Mouse (Mus musculus) frontal cortex, postnatal 36 days (tissue): ENCODE results near the gene Ppp4r2.
"Not testable (repeated sequence)": the region's sequence is repeated elsewhere in the genome, so short reads cannot be mapped to it uniquely, and the experiment has no call there.

ENCODE experiments used
- DNase-seq, 2 experiments: peaks; one replicate each; pipeline ENCODE4 v3.0.0; 2022; ENCODE audit warnings: low spot score in 2 of 2

The Ppp4r2 gene

GRCm38 (mm10) chr6:100831188-100831587 lies 2.2 kb upstream of the Ppp4r2 start:
- no peak for DNase-seq

DNA sequence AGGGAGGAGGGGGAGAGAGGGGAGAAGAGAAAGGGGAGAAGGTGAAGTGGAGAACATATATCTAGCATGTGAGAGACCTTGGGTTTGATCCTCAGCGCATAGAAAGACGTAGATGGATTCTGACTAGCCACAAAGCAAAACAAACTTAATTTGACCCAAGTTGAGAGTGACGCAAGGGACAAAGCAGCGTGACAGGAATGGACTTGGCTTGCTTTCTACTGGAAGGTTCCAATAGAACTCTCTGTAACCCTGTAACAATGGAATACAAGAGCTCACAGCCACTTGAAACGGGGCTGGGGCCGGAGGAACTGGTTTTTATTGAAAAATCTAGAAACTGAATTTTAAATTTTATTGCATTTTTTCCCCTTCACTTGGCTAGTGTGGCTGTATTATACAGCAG lies 1.7 kb upstream of the Ppp4r2 start:
- no peak for DNase-seq

- peak; percentile 56 to 61 for DNase-seq
These were observed 524 bp downstream of the Ppp4r2 start for GRCm38 (mm10) chr6:100833811-100834481.

GRCm38 (mm10) chr6:100834489-100835160 lies 1.2 kb downstream of the Ppp4r2 start:
- DNase-seq: no peak

GRCm38 (mm10) chr6:100845058-100845457 lies 11.6 kb downstream of the Ppp4r2 start:
- DNase-seq: no peak

DNA sequence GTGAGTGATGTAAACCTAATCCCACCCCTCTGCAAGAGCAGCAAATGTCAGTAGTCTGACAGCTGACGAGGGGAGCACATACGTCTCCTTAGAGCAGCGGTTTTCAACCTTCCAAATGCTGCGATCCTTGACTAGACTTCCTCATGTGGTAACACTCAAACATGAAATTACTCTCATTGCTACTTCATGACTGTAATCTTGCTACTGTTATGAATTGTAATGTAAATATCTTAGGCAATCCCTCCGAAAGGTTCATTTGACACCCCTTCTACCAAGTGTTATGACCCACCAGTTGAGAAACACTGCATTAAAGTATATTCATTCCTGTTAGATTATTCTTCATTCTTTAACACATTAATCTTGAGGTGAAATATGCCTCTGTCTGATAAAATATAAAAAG lies 13.8 kb downstream of the Ppp4r2 start:
- no peak for DNase-seq

GRCm38 (mm10) chr6:100848682-100849375 lies 15.4 kb downstream of the Ppp4r2 start:
- no peak for DNase-seq

- no peak for DNase-seq
These were observed 17.3 kb downstream of the Ppp4r2 start for GRCm38 (mm10) chr6:100850671-100851081.

GRCm38 (mm10) chr6:100851083-100851482 lies 17.7 kb downstream of the Ppp4r2 start:
- no peak for DNase-seq

GRCm38 (mm10) chr6:100865321-100865720 lies 31.9 kb downstream of the Ppp4r2 start:
- no peak for DNase-seq

GRCm38 (mm10) chr6:100865788-100866187 lies 32.4 kb downstream of the Ppp4r2 start:
- DNase-seq: not testable (repeated sequence)

- not testable (repeated sequence) for DNase-seq
These were observed 32.8 kb downstream of the Ppp4r2 start for GRCm38 (mm10) chr6:100866246-100866645.

DNA sequence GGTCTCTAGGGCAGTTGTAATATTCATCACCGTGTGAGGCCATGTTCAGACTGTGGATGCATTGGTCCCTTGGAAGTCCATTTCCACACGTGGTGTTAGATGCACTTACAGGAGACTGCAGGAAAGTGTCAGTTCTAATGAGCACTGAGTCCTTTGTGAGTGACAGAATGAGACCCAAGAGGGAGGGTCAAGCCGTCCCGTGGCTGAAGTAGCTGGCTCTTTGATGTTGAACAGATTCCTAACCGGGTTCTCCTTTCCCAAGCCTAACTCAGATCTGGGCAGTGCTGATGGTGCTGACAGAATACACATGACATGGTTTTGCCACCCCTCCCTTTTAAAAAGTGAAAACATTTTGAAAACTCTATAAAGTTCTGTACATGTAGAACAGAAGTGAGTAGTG lies 35.4 kb downstream of the Ppp4r2 start:
- no peak for DNase-seq

- DNase-seq: no peak
These were observed 36.5 kb downstream of the Ppp4r2 start for GRCm38 (mm10) chr6:100869909-100870308.

GRCm38 (mm10) chr6:100873191-100873590 lies 39.8 kb downstream of the Ppp4r2 start:
- DNase-seq: no peak

- peak; percentile 50 to 76 for DNase-seq
These were observed 42.6 kb downstream of the Ppp4r2 start for GRCm38 (mm10) chr6:100875862-100876623.

- DNase-seq: no peak
These were observed 43.2 kb downstream of the Ppp4r2 start for GRCm38 (mm10) chr6:100876624-100877017.

DNA sequence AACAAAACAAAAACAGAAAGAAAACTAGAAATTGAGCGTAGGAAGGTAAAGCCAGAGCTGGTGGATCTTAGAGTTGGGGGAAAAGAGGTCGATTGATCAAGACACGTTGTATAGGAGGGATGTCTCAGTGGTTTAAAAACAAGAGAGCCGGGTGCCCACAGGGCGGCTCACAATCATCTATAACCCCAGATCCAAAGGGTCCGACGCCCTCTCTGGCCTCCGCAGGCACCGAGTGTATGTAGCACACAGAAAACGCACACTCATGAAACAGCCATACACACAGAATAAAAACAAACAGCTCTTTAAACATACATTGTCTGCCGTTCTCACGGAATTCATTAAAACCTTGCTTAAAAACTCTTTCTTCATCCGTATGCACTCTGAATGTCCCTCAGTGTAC lies 45.1 kb downstream of the Ppp4r2 start:
- no peak for DNase-seq

- DNase-seq: no peak
These were observed 46.2 kb downstream of the Ppp4r2 start for GRCm38 (mm10) chr6:100879607-100880006.

- DNase-seq: no peak
These were observed 48.2 kb downstream of the Ppp4r2 start for GRCm38 (mm10) chr6:100881657-100882056.

GRCm38 (mm10) chr6:100882381-100883213 lies 49.2 kb downstream of the Ppp4r2 start:
- DNase-seq: peak; percentile 66 to 73
